Comparison of ENCODE assay signal across 29 mouse cellular contexts in genomic region chr10:76675268-76675667, GRCm38 (mm10). TPM values are rescaled to one million over a fixed set of nuclear protein-coding genes. Genes with fewer than 3 reads are reported as not detected.
DNase-seq lines count a peak whose midpoint lies in the region; ATAC-seq and TF ChIP-seq lines count a peak whose summit lies in the region.
"Had no signal": no experiment of that assay in that cellular context is flagged by ENCODE, and none has a peak within 500 bp of the region (broad histone marks: within the 10 kb centered on the region; RNA-seq: fewer than 3 reads in every experiment).

No protein-coding gene starts in this region.

- H3K9ac ChIP-seq in intestine, embryonic 14.5 days (ENCODE audit: low read length): no peak overlapping the region
- H3K9ac ChIP-seq in lung, embryonic 14.5 days: no peak overlapping the region
- H3K9ac ChIP-seq in forebrain, embryonic 16.5 days (replicated peaks; ENCODE audit: low read depth, low read length): no peak overlapping the region
- H3K9ac ChIP-seq: forebrain, embryonic 15.5 days; heart, embryonic 13.5 days; hindbrain, embryonic 13.5 days; limb, embryonic 15.5 days; midbrain, embryonic 13.5 days had no signal

- no peak overlapping the region for H3K4me2 ChIP-seq in intestine, embryonic 14.5 days (ENCODE audit: low read length)
- H3K4me2 ChIP-seq in lung, embryonic 14.5 days: no peak overlapping the region
- no peak overlapping the region for H3K4me2 ChIP-seq in forebrain, embryonic 16.5 days (ENCODE audit: low read length)
- H3K4me2 ChIP-seq: forebrain, embryonic 15.5 days; heart, embryonic 13.5 days; hindbrain, embryonic 13.5 days; limb, embryonic 15.5 days; midbrain, embryonic 13.5 days had no signal

- H3K27ac ChIP-seq in intestine, embryonic 14.5 days (ENCODE audit: low read depth): peak overlapping the region; percentile 34; the same call in 1 of the 2 replicates
- H3K27ac ChIP-seq in lung, embryonic 14.5 days (ENCODE audit: low read depth): peak overlapping the region; percentile 34; the same call in 1 of the 2 replicates
- no peak overlapping the region for H3K27ac ChIP-seq in forebrain, embryonic 16.5 days (ENCODE audit: low read length)
- H3K27ac ChIP-seq: forebrain, embryonic 15.5 days; heart, embryonic 13.5 days; hindbrain, embryonic 13.5 days; limb, embryonic 15.5 days; midbrain, embryonic 13.5 days had no signal

- no peaks in the 10 kb centered on the region for H3K36me3 ChIP-seq in intestine, embryonic 14.5 days (ENCODE audit: control insufficient read depth, insufficient read depth, low read length)
- H3K36me3 ChIP-seq in lung, embryonic 14.5 days (ENCODE audit: insufficient read depth): no peaks in the 10 kb centered on the region
- H3K36me3 ChIP-seq in forebrain, embryonic 16.5 days (ENCODE audit: control insufficient read depth, insufficient read depth): no peaks in the 10 kb centered on the region
- H3K36me3 ChIP-seq: forebrain, embryonic 15.5 days; G1E; heart, embryonic 13.5 days; hindbrain, embryonic 13.5 days; limb, embryonic 15.5 days; midbrain, embryonic 13.5 days had no signal

- WGBS in intestine, embryonic 14.5 days: 58% methylated on average over 2 of the region's 2 CpGs
- 46% methylated on average over 2 of the region's 2 CpGs for WGBS in lung, embryonic 14.5 days
- WGBS in forebrain, embryonic 16.5 days: 81% methylated on average over 2 of the region's 2 CpGs

- DNase-seq in NIH3T3 (ENCODE audit: low read depth): peak; percentile 42
- no peak for DNase-seq in intestine, embryonic 14.5 days (ENCODE audit: low spot score)
- DNase-seq in lung, embryonic 14.5 days: peak; percentile 90
- DNase-seq in lung, postnatal 25 days (ENCODE audit: low spot score): peak; percentile 53
- no peak for DNase-seq in retina, postnatal 1 day
- DNase-seq in ovary, adult 18-20 months (ENCODE audit: low spot score): no peak
- no peak for DNase-seq in left cerebral cortex, adult 8-10 months (ENCODE audit: low spot score in 2 of 2)
- DNase-seq: adrenal gland, postnatal 10 days; B cell, adult 2 months; cerebellum, adult 2 months; cerebellum, postnatal 36 days; gastrocnemius, postnatal 14 days; heart, adult 18-20 months; heart, postnatal 36 days; kidney, postnatal 4 days; left cerebral cortex, postnatal 4 days; thymus, adult 18-20 months; thymus, postnatal 4 days had no signal

- H3K4me3 ChIP-seq in intestine, embryonic 14.5 days (ENCODE audit: low read depth, low read length): no peak overlapping the region
- no peak overlapping the region for H3K4me3 ChIP-seq in lung, embryonic 14.5 days (ENCODE audit: low read depth, low read length)
- H3K4me3 ChIP-seq in forebrain, embryonic 16.5 days (replicated peaks; ENCODE audit: low read length): no peak overlapping the region
- H3K4me3 ChIP-seq: forebrain, embryonic 15.5 days; heart, embryonic 13.5 days; hindbrain, embryonic 13.5 days; limb, embryonic 15.5 days; megakaryocyte, embryonic 14.5 days; midbrain, embryonic 13.5 days had no signal

- no peaks in the 10 kb centered on the region for H3K27me3 ChIP-seq in intestine, embryonic 14.5 days (replicated peaks; ENCODE audit: control insufficient read depth, insufficient read depth, low read length)
- no peaks in the 10 kb centered on the region for H3K27me3 ChIP-seq in lung, embryonic 14.5 days (ENCODE audit: insufficient read depth, low read length)
- H3K27me3 ChIP-seq in forebrain, embryonic 16.5 days (replicated peaks; ENCODE audit: control insufficient read depth, insufficient read depth, low read length): no peaks in the 10 kb centered on the region
- H3K27me3 ChIP-seq: forebrain, embryonic 15.5 days; heart, embryonic 13.5 days; hindbrain, embryonic 13.5 days; limb, embryonic 15.5 days; midbrain, embryonic 13.5 days had no signal

- ATAC-seq in intestine, embryonic 14.5 days (replicated peaks; ENCODE audit: low FRiP score, low TSS enrichment, low read depth): no peak
- peak; percentile 76 for ATAC-seq in lung, embryonic 14.5 days (ENCODE audit: insufficient read depth)
- no peak for ATAC-seq in forebrain, embryonic 16.5 days
- ATAC-seq: activated CD4-positive, CD25-positive, alpha-beta regulatory T cell, adult 4 months; forebrain, embryonic 15.5 days; midbrain, embryonic 13.5 days had no signal

- peaks cover 11% of the 10 kb centered on the region; the same call in 1 of the 2 replicates for H3K4me1 ChIP-seq in intestine, embryonic 14.5 days (replicated peaks; ENCODE audit: control insufficient read depth, insufficient read depth, low read length)
- peaks cover 8% of the 10 kb centered on the region; the same call in 1 of the 2 replicates for H3K4me1 ChIP-seq in lung, embryonic 14.5 days (ENCODE audit: insufficient read depth)
- H3K4me1 ChIP-seq in forebrain, embryonic 16.5 days (replicated peaks; ENCODE audit: control insufficient read depth, insufficient read depth, low read length): no peaks in the 10 kb centered on the region
- H3K4me1 ChIP-seq: forebrain, embryonic 15.5 days; heart, embryonic 13.5 days; hindbrain, embryonic 13.5 days; megakaryocyte, embryonic 14.5 days; midbrain, embryonic 13.5 days had no signal

- 0 out of 2 replicates have a peak, but pooled peaks cover 4% of the 10 kb centered on the region for H3K9me3 ChIP-seq in intestine, embryonic 14.5 days (ENCODE audit: control insufficient read depth, low read length)
- H3K9me3 ChIP-seq in lung, embryonic 14.5 days (ENCODE audit: low read depth, low read length): no peaks in the 10 kb centered on the region
- no peaks in the 10 kb centered on the region for H3K9me3 ChIP-seq in forebrain, embryonic 16.5 days (ENCODE audit: control insufficient read depth, low read length)
- H3K9me3 ChIP-seq: forebrain, embryonic 15.5 days; G1E; heart, embryonic 13.5 days; hindbrain, embryonic 13.5 days; limb, embryonic 15.5 days; midbrain, embryonic 13.5 days had no signal

- TF ChIP-seq CTCF in lung, embryonic 14.5 days (IDR thresholded peaks at IDR 0.05; ENCODE audit: low read depth): no peak

RNA-seq across cellular contexts. Expression of gene Col6a1, which starts 50.7 kb away (rescaled TPM):
- polyA plus RNA-seq in intestine, embryonic 14.5 days (2014; fragmentation: Nextera tagmentation; extraction: Ambion mirVana): 309 and 317 TPM in 2 replicates
- 215 and 226 TPM in 2 replicates for polyA plus RNA-seq in lung, embryonic 14.5 days (2014; fragmentation: Nextera tagmentation; extraction: Ambion mirVana)
- polyA plus RNA-seq in forebrain, embryonic 16.5 days (2015; fragmentation: Nextera tagmentation; extraction: Ambion mirVana): 10.3 and 19.1 TPM in 2 replicates
- total RNA-seq in left cerebral cortex, adult 8-10 months (2022): 10 to 100 TPM; 48.8 to 56.0 (median 51.9) TPM
- total RNA-seq: monocyte, adult 5-6 weeks had no signal
- polyA plus RNA-seq: activated CD4-positive, CD25-positive, alpha-beta regulatory T cell, adult 4 months; G1E had no signal

RNA-seq across cellular contexts. Expression of gene Col6a2, which starts 51.8 kb away (rescaled TPM):
- 164 and 184 TPM in 2 replicates for polyA plus RNA-seq in intestine, embryonic 14.5 days (2014; fragmentation: Nextera tagmentation; extraction: Ambion mirVana)
- 168 and 170 TPM in 2 replicates for polyA plus RNA-seq in lung, embryonic 14.5 days (2014; fragmentation: Nextera tagmentation; extraction: Ambion mirVana)
- 8.1 and 14.7 TPM in 2 replicates for polyA plus RNA-seq in forebrain, embryonic 16.5 days (2015; fragmentation: Nextera tagmentation; extraction: Ambion mirVana)
- 10 to 100 TPM; 11.0 to 13.7 (median 11.7) TPM for total RNA-seq in left cerebral cortex, adult 8-10 months (2022)
- total RNA-seq: CH12.LX; monocyte, adult 5-6 weeks had no signal
- polyA plus RNA-seq: G1E had no signal

Comparison
In these comparisons a context has a peak if more than half of its experiments do, and no peak if none do; other contexts are left out.
1. DNase-seq: peak in NIH3T3 (single experiment), lung, embryonic 14.5 days (single experiment) and lung, postnatal 25 days (single experiment); none in intestine, embryonic 14.5 days (single experiment), retina, postnatal 1 day (single experiment), ovary, adult 18-20 months (single experiment) and left cerebral cortex, adult 8-10 months (0 of 2).
2. RNA of gene Col6a1, which starts 50.7 kb away (polyA plus RNA-seq): 309 to 317 TPM in intestine, embryonic 14.5 days and 215 to 226 TPM in lung, embryonic 14.5 days; 10.3 to 19.1 TPM in forebrain, embryonic 16.5 days; every median in the first group is over 10 times any median in the second.
3. RNA of gene Col6a2, which starts 51.8 kb away (polyA plus RNA-seq): 164 to 184 TPM in intestine, embryonic 14.5 days and 168 to 170 TPM in lung, embryonic 14.5 days; 8.1 to 14.7 TPM in forebrain, embryonic 16.5 days; every median in the first group is over 10 times any median in the second.